Mouse (Mus musculus) megakaryocyte-erythroid progenitor cell, adult 5 weeks (primary cell): ENCODE measurements around the gene St3gal4. TPM values are rescaled to one million over a fixed set of nuclear protein-coding genes. Genes with fewer than 3 reads are reported as not detected.

Experiments
- polyA plus RNA-seq: library from polyadenylated mRNA; stranded (reverse); fragments of >175 nt; gene quantifications from 2 replicates; pipeline ENCODE4 v1.2.3, GENCODE M21; 2012

The St3gal4 gene
- polyA plus RNA-seq: 31.0 and 31.8 TPM in 2 replicates

DNA sequence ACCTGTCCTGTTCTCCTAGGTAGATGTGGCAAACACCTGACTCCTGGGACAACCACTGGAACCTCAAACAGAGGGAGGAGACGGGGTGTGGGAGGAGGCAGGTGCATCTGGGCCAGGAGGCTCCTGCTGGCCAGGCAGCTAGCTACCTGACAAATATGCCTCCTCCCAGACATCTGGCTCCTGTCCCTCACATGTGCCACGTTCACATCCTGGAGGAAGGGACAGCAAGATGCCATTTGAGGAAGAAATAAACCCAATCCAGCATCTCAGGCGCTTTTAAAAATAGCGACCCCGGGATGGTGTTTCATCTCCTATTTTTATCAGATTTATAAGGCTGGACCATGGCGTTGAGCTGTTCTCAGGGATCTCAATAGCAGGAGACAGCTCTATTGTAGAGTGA is at the start of gene St3gal4:
Gene St3gal4 (minus strand): TSS at position 101 of the 400 bp plus-strand sequence.

Other genes starting within 250 kb of the St3gal4 start
- gene Dcps, start 56.8 kb upstream of the St3gal4 start, polyA plus RNA-seq: 77.9 and 90.4 TPM in 2 replicates
- 12.3 and 13.1 TPM in 2 replicates for gene Srpr, start 80.9 kb upstream of the St3gal4 start, polyA plus RNA-seq
- 3.6 and 3.9 TPM in 2 replicates for gene Tirap, start 81.0 kb upstream of the St3gal4 start, polyA plus RNA-seq
- 12.9 and 15.2 TPM in 2 replicates for gene Foxred1, start 91.8 kb upstream of the St3gal4 start, polyA plus RNA-seq
- 5.5 and 7.2 TPM in 2 replicates for gene Fam118b, start 148.5 kb upstream of the St3gal4 start, polyA plus RNA-seq
- gene Rpusd4, start 148.6 kb upstream of the St3gal4 start, polyA plus RNA-seq: 1.5 and 1.9 TPM in 2 replicates